Mouse (Mus musculus) stomach, postnatal 0 days (tissue): ENCODE measurements around the gene Naaa. TPM values are rescaled to one million over a fixed set of nuclear protein-coding genes. Genes with fewer than 3 reads are reported as not detected.

Source experiments
- ATAC-seq: fragments of 200-750 bp; cut with Nextera tagmentation; 2 replicates; pipeline ENCODE4 v1.8.0; 2017; ENCODE audit not compliant: low FRiP score, low TSS enrichment
- DNase-seq: peaks from one replicate; pipeline ENCODE4 v3.0.0-alpha.2; 2016; ENCODE audit warnings: low spot score
- H3K27ac ChIP-seq: fragments of 300-500 bp; sonication (generic); replicated peaks from 2 replicates; pipeline ENCODE4 v1.5.1; 2014; ENCODE audit warnings: mild to moderate bottlenecking, control low read depth
- H3K27me3 ChIP-seq: fragments of 300-500 bp; sonication (generic); 2 replicates; pipeline ENCODE4 v1.6.1; 2014; ENCODE audit warnings: low read length; ENCODE audit not compliant: control insufficient read depth, insufficient read depth
- H3K36me3 ChIP-seq: fragments of 300-500 bp; sonication (generic); 2 replicates; pipeline ENCODE4 v1.6.1; 2014; ENCODE audit warnings: low read length, mixed read lengths; ENCODE audit not compliant: control insufficient read depth, insufficient read depth
- H3K4me1 ChIP-seq: fragments of 300-500 bp; sonication (generic); replicated peaks from 2 replicates; pipeline ENCODE4 v1.6.1; 2014; ENCODE audit warnings: antibody characterized with exemption; ENCODE audit not compliant: control insufficient read depth, insufficient read depth
- H3K4me2 ChIP-seq: fragments of 300-500 bp; sonication (generic); replicated peaks from 2 replicates; pipeline ENCODE4 v1.6.1; 2014; ENCODE audit warnings: low read depth, mild to moderate bottlenecking, control low read depth, moderate library complexity
- H3K4me3 ChIP-seq: fragments of 300-500 bp; sonication (generic); 2 replicates; pipeline ENCODE4 v1.5.1; 2014; ENCODE audit warnings: low read depth, low read length, control low read depth
- H3K9ac ChIP-seq: fragments of 300-500 bp; sonication (generic); 2 replicates; pipeline ENCODE4 v1.6.1; 2014; ENCODE audit warnings: mild to moderate bottlenecking, low read length, control low read depth, mixed read lengths
- H3K9me3 ChIP-seq: fragments of 300-500 bp; sonication (generic); 2 replicates; pipeline ENCODE4 v1.6.1; 2016; ENCODE audit warnings: low read length; ENCODE audit not compliant: control insufficient read depth
- CTCF ChIP-seq: IDR thresholded peaks from 2 replicates; pipeline ENCODE4 v1.5.1; 2016; ENCODE audit warnings: antibody characterized with exemption, low read depth, mild to moderate bottlenecking, moderate library complexity
- EP300 ChIP-seq: optimal IDR thresholded peaks from 2 replicates; pipeline ENCODE3; 2016; ENCODE audit warnings: antibody characterized with exemption
- whole genome bisulfite sequencing: fragments of 180-500 bp; shearing (Covaris S2); extraction: QIAGEN DNeasy Blood & Tissue Kit; methylation state at CpG from one replicate; pipeline ENCODE4 v1.1.7; 2014; 5-methylcytosine and 5-hydroxymethylcytosine counted together
- polyA plus RNA-seq: library from polyadenylated mRNA; unstranded; fragments of >200 nt; fragmentation: Nextera tagmentation; extraction: Ambion mirVana; gene quantifications from 2 replicates; pipeline ENCODE4 v1.2.1, GENCODE M21; 2015

Gene Naaa
- 16.4 and 17.0 TPM in 2 replicates for polyA plus RNA-seq

GRCm38 (mm10) chr5:92277437-92278394 lies at the start of gene Naaa:
Naaa (minus strand) TSS chr5:92278170.
- Histone ChIP-seq H3K9ac (peak within 1 kb of the TSS; percentile 68), H3K4me2 (peak within 1 kb of the TSS; percentile 90), H3K27ac (peak within 1 kb of the TSS; percentile 83), H3K9me3 (no peaks in the 10 kb centered on the region), H3K4me3 (peak within 1 kb of the TSS; percentile 67), H3K27me3 (no peaks in the 10 kb centered on the region), H3K4me1 (no peaks in the 10 kb centered on the region), H3K36me3 (no peaks in the 10 kb centered on the region)
- ATAC-seq (peak; percentile 95), DNase-seq (peak; percentile 92)
- peak; percentile 71 for TF ChIP-seq CTCF
- TF ChIP-seq EP300 = no peak
- 3% methylated on average over 51 of the region's 54 CpGs for WGBS

- ATAC-seq (no peak), DNase-seq (no peak)
- Histone ChIP-seq H3K4me1 (no peaks in the 10 kb centered on the region), H3K9me3 (no peaks in the 10 kb centered on the region), H3K27ac (no peak overlapping the region), H3K9ac (no peak overlapping the region), H3K27me3 (no peaks in the 10 kb centered on the region), H3K4me3 (no peak overlapping the region), H3K4me2 (no peak overlapping the region), H3K36me3 (no peaks in the 10 kb centered on the region)
- TF ChIP-seq EP300 = no peak
- TF ChIP-seq CTCF = no peak
- 62% methylated on average over 6 of the region's 6 CpGs for WGBS
These were observed 49.4 kb upstream of the Naaa start for GRCm38 (mm10) chr5:92327367-92327766.

GRCm38 (mm10) chr5:92323264-92323663 lies 45.3 kb upstream of the Naaa start:
- DNase-seq (no peak), ATAC-seq (no peak)
- no peak overlapping the region for H3K4me3 ChIP-seq
- no peaks in the 10 kb centered on the region for H3K9me3 ChIP-seq
- H3K4me1 ChIP-seq = no peaks in the 10 kb centered on the region
- no peak overlapping the region for H3K27ac ChIP-seq
- no peak overlapping the region for H3K4me2 ChIP-seq
- TF ChIP-seq EP300 (no peak), CTCF (no peak)
- no peaks in the 10 kb centered on the region for H3K27me3 ChIP-seq
- H3K36me3 ChIP-seq = no peaks in the 10 kb centered on the region
- 66% methylated on average over 5 of the region's 5 CpGs for WGBS
- no peak overlapping the region for H3K9ac ChIP-seq

GRCm38 (mm10) chr5:92322612-92323011 lies 44.6 kb upstream of the Naaa start:
- Histone ChIP-seq H3K36me3 (no peaks in the 10 kb centered on the region), H3K4me2 (no peak overlapping the region), H3K9ac (no peak overlapping the region), H3K4me1 (no peaks in the 10 kb centered on the region), H3K27me3 (no peaks in the 10 kb centered on the region), H3K4me3 (no peak overlapping the region), H3K9me3 (no peaks in the 10 kb centered on the region), H3K27ac (no peak overlapping the region)
- DNase-seq = no peak
- no peak for TF ChIP-seq EP300
- TF ChIP-seq CTCF = no peak
- 71% methylated on average over 4 of the region's 4 CpGs for WGBS
- ATAC-seq = no peak

GRCm38 (mm10) chr5:92321631-92322400 lies 43.8 kb upstream of the Naaa start:
- Histone ChIP-seq H3K4me2 (no peak overlapping the region), H3K27ac (no peak overlapping the region), H3K9ac (no peak overlapping the region), H3K4me1 (no peaks in the 10 kb centered on the region), H3K36me3 (no peaks in the 10 kb centered on the region), H3K27me3 (no peaks in the 10 kb centered on the region), H3K4me3 (no peak overlapping the region), H3K9me3 (no peaks in the 10 kb centered on the region)
- DNase-seq (no peak), ATAC-seq (peak; percentile 42; the same call in 1 of the 2 replicates)
- 35% methylated on average over 8 of the region's 8 CpGs for WGBS
- TF ChIP-seq CTCF = peak; percentile 36; the same call in 1 of the 2 replicates
- TF ChIP-seq EP300 = no peak
